Mouse (Mus musculus) bone marrow, adult 2 months (tissue): ENCODE measurements around the gene Ercc1.

Experiments used
- CTCF ChIP-seq: fragments of 200-500 bp; IDR thresholded peaks from 2 replicates; pipeline ENCODE4 v1.5.1; 2011; ENCODE audit warnings: low read length, control low read depth; ENCODE audit not compliant: control insufficient read depth, insufficient read depth
- POLR2A ChIP-seq: fragments of 200-500 bp; IDR thresholded peaks from 2 replicates; pipeline ENCODE4 v1.6.1; 2011; ENCODE audit warnings: low read depth, mild to moderate bottlenecking, control low read depth, low read length, borderline replicate concordance; ENCODE audit not compliant: control insufficient read depth

- TF ChIP-seq CTCF (no peak), POLR2A (no peak)
These were observed 12.7 kb upstream of the Ercc1 start for GRCm38 (mm10) chr7:19331910-19332309.
